Mouse (Mus musculus): ENCODE results near the gene Cic.

DNA sequence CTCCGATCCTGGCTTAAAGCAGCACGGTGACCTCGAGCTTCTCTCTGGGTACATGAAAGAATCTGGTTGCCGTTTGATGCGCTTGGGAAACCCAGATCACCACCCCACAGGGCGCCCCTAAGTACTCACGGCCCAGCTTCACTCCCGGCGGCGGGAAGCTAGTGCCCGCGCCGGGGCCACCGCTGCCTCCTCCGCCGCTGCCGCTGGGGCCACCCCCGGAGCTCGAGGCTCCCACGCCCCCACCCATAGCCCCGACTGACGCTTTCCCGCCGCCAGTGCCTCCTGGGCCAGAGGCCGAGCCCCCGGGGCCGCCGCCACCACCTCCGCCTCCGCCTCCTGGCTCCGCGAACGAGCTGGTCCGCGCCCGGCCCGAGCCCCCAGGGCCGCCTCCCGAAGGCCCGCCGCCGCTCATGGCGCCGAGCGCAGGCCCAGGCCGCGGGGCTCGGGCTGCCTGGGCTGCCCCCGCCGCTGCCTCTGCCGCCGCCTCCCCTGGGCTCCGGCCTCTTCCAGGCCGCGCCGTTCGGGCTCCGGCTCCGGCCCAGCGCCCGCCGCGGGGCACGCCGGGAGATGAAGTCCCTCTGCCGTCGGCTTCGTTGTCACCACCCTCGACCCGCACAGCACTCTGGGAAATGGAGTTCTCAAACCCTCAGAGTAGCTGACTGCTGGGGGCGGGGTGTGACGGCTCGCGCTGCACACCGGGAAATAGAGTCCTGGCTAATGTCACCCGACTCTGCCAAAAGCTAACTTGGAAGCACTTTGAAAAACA, 30.1 kb upstream of the Cic start, which contains the start of gene Gsk3a:
- TF ChIP-seq CTCF (IDR thresholded peaks at IDR 0.05; ENCODE audit: low read depth, low read length) (no peak), POLR2A (IDR thresholded peaks at IDR 0.05; ENCODE audit: borderline replicate concordance, low read depth, low read length) (peak; percentile 65; the same call in 1 of the 2 replicates)

Measured in bone marrow macrophage, adult 2 months (primary cell).